Mouse (Mus musculus) lung, adult 2 months (tissue): ENCODE measurements around the gene Irf7. TPM values are rescaled to one million over a fixed set of nuclear protein-coding genes. Genes with fewer than 3 reads are reported as not detected.

Experiments
- DNase-seq: peaks from one replicate; pipeline ENCODE4 v3.0.0; 2022
- H3K4me1 ChIP-seq: fragments of 200-500 bp; 2 replicates; pipeline ENCODE4 v1.6.1; 2011; ENCODE audit warnings: low read length; ENCODE audit not compliant: control insufficient read depth, insufficient read depth
- H3K4me3 ChIP-seq: fragments of 200-500 bp; replicated peaks from 2 replicates; pipeline ENCODE3; 2011; ENCODE audit warnings: low read depth, mild to moderate bottlenecking, control low read depth, low read length; ENCODE audit errors: extremely low read depth
- CTCF ChIP-seq: fragments of 200-500 bp; IDR thresholded peaks from 2 replicates; pipeline ENCODE4 v1.5.1; 2011; ENCODE audit warnings: mild to moderate bottlenecking, low read length, control low read depth; ENCODE audit not compliant: insufficient read depth
- POLR2A ChIP-seq: fragments of 200-500 bp; IDR thresholded peaks from 2 replicates; pipeline ENCODE4 v1.6.1; 2011; ENCODE audit warnings: low read depth, mild to moderate bottlenecking, control low read depth, low read length, borderline replicate concordance; ENCODE audit errors: extremely low read depth
- WGBS: fragments of 180-500 bp; shearing (Covaris S2); methylation state at CpG from one replicate; pipeline ENCODE4 v1.1.7; 2018; 5-methylcytosine and 5-hydroxymethylcytosine counted together
- polyA plus RNA-seq: library from polyadenylated mRNA; depleted of rRNA; stranded (reverse); fragments of >200 nt; gene quantifications from 2 replicates; pipeline ENCODE4 v1.2.3, GENCODE M21; 2012; rRNA removed

Irf7 gene
- 48.8 and 49.7 TPM in 2 replicates for polyA plus RNA-seq

GRCm38 (mm10) chr7:141265739-141266561 lies at the start of gene Irf7:
Gene Irf7 (minus strand): TSS chr7:141266481.
- TF ChIP-seq POLR2A (peak; percentile 63; the same call in 1 of the 2 replicates), CTCF (no peak)
- DNase-seq: peak; percentile 74
- Histone ChIP-seq H3K4me1 (peaks cover 8% of the 10 kb centered on the region), H3K4me3 (peak within 1 kb of the TSS; percentile 90)
- WGBS: 2% methylated on average over 25 of the region's 25 CpGs

GRCm38 (mm10) chr7:141315974-141316373 lies 49.7 kb upstream of the Irf7 start:
- WGBS: 73% methylated on average over 5 of the region's 5 CpGs
- H3K4me3 ChIP-seq: no peak overlapping the region
- TF ChIP-seq POLR2A (no peak), CTCF (peak; percentile 64)

GRCm38 (mm10) chr7:141315076-141315475 lies 48.8 kb upstream of the Irf7 start:
- Histone ChIP-seq H3K4me3 (no peak overlapping the region), H3K4me1 (no peaks in the 10 kb centered on the region)
- no peak for DNase-seq
- WGBS: 83% methylated on average over 8 of the region's 8 CpGs
- no peak for TF ChIP-seq POLR2A
- TF ChIP-seq CTCF: no peak

More at GRCm38 (mm10) chr7:141315974-141316373, 49.7 kb upstream of the Irf7 start:
- peak; percentile 34 for DNase-seq
- H3K4me1 ChIP-seq: no peaks in the 10 kb centered on the region

GRCm38 (mm10) chr7:141314416-141314815 lies 48.1 kb upstream of the Irf7 start:
- H3K4me1 ChIP-seq: no peaks in the 10 kb centered on the region
- no peak overlapping the region for H3K4me3 ChIP-seq
- TF ChIP-seq POLR2A (no peak), CTCF (no peak)
- 84% methylated on average over 2 of the region's 2 CpGs for WGBS
- DNase-seq: no peak

GRCm38 (mm10) chr7:141304537-141304936 lies 38.3 kb upstream of the Irf7 start:
- H3K4me3 ChIP-seq: no peak overlapping the region
- 85% methylated on average over 4 of the region's 4 CpGs for WGBS
- TF ChIP-seq CTCF (no peak), POLR2A (no peak)
- no peaks in the 10 kb centered on the region for H3K4me1 ChIP-seq
- no peak for DNase-seq

GRCm38 (mm10) chr7:141302702-141303268 lies 36.5 kb upstream of the Irf7 start:
- Histone ChIP-seq H3K4me1 (no peaks in the 10 kb centered on the region), H3K4me3 (no peak overlapping the region)
- TF ChIP-seq CTCF (no peak), POLR2A (no peak)
- 87% methylated on average over 1 of the region's 1 CpGs for WGBS
- no peak for DNase-seq

- H3K4me3 ChIP-seq: no peak overlapping the region
- TF ChIP-seq CTCF (no peak), POLR2A (no peak)
- WGBS: 93% methylated on average over 9 of the region's 9 CpGs
- no peaks in the 10 kb centered on the region for H3K4me1 ChIP-seq
- DNase-seq: no peak
Measured at GRCm38 (mm10) chr7:141301386-141301785, 35.1 kb upstream of the Irf7 start.

GRCm38 (mm10) chr7:141299175-141299574 lies 32.9 kb upstream of the Irf7 start:
- no peak for DNase-seq
- Histone ChIP-seq H3K4me3 (no peak overlapping the region), H3K4me1 (peaks cover 6% of the 10 kb centered on the region)
- TF ChIP-seq CTCF (no peak), POLR2A (no peak)
- WGBS: 95% methylated on average over 8 of the region's 8 CpGs

- 73% methylated on average over 3 of the region's 3 CpGs for WGBS
- DNase-seq: no peak
- TF ChIP-seq CTCF: no peak
- TF ChIP-seq POLR2A: no peak
- H3K4me1 ChIP-seq: peaks cover 12% of the 10 kb centered on the region
- no peak overlapping the region for H3K4me3 ChIP-seq
Measured at GRCm38 (mm10) chr7:141297926-141298650, 31.8 kb upstream of the Irf7 start.

GRCm38 (mm10) chr7:141294479-141294878 lies 28.2 kb upstream of the Irf7 start:
- Histone ChIP-seq H3K4me3 (no peak overlapping the region), H3K4me1 (peaks cover 15% of the 10 kb centered on the region)
- no peak for DNase-seq
- 10% methylated on average over 22 of the region's 22 CpGs for WGBS
- no peak for TF ChIP-seq POLR2A
- TF ChIP-seq CTCF: no peak
